Mouse (Mus musculus) neural tube, embryonic 12.5 days (tissue): ENCODE measurements around the gene Mmp24. TPM values are rescaled to one million over a fixed set of nuclear protein-coding genes. Genes with fewer than 3 reads are reported as not detected.

Experiments used
- ATAC-seq: fragments of 200-750 bp; cut with Nextera tagmentation; 2 replicates; pipeline ENCODE4 v1.8.0; 2017; ENCODE audit warnings: low read depth, mild to moderate bottlenecking, moderate TSS enrichment, moderate library complexity; ENCODE audit not compliant: low FRiP score
- H3K27ac ChIP-seq: fragments of 300-500 bp; sonication (generic); 2 replicates; pipeline ENCODE4 v1.5.1; 2016
- H3K27me3 ChIP-seq: fragments of 300-500 bp; sonication (generic); replicated peaks from 2 replicates; pipeline ENCODE4 v1.6.1; 2016; ENCODE audit warnings: mild to moderate bottlenecking
- H3K36me3 ChIP-seq: fragments of 300-500 bp; sonication (generic); 2 replicates; pipeline ENCODE4 v1.6.1; 2016; ENCODE audit warnings: mild to moderate bottlenecking
- H3K4me1 ChIP-seq: fragments of 300-500 bp; sonication (generic); 2 replicates; pipeline ENCODE4 v1.6.1; 2016
- H3K4me2 ChIP-seq: fragments of 300-500 bp; sonication (generic); replicated peaks from 2 replicates; pipeline ENCODE4 v1.6.1; 2016; ENCODE audit warnings: mild to moderate bottlenecking
- H3K4me3 ChIP-seq: fragments of 300-500 bp; sonication (generic); 2 replicates; pipeline ENCODE4 v1.5.1; 2016
- H3K9ac ChIP-seq: fragments of 300-500 bp; sonication (generic); 2 replicates; pipeline ENCODE4 v1.6.1; 2016; ENCODE audit warnings: mild to moderate bottlenecking
- H3K9me3 ChIP-seq: fragments of 300-500 bp; sonication (generic); 2 replicates; pipeline ENCODE4 v1.6.1; 2016; ENCODE audit warnings: mild to moderate bottlenecking
- WGBS: fragments of 180-500 bp; shearing (Covaris S2); methylation state at CpG from one replicate; pipeline ENCODE4 v1.1.7; 2016; 5-methylcytosine and 5-hydroxymethylcytosine counted together
- polyA plus RNA-seq: library from polyadenylated mRNA; unstranded; fragments of >200 nt; fragmentation: Nextera tagmentation; extraction: Ambion mirVana; gene quantifications from 2 replicates; pipeline ENCODE4 v1.2.1, GENCODE M21; 2016

Mmp24 gene
- polyA plus RNA-seq, 1 experiment from 2014 or later: 8.8 TPM

DNA sequence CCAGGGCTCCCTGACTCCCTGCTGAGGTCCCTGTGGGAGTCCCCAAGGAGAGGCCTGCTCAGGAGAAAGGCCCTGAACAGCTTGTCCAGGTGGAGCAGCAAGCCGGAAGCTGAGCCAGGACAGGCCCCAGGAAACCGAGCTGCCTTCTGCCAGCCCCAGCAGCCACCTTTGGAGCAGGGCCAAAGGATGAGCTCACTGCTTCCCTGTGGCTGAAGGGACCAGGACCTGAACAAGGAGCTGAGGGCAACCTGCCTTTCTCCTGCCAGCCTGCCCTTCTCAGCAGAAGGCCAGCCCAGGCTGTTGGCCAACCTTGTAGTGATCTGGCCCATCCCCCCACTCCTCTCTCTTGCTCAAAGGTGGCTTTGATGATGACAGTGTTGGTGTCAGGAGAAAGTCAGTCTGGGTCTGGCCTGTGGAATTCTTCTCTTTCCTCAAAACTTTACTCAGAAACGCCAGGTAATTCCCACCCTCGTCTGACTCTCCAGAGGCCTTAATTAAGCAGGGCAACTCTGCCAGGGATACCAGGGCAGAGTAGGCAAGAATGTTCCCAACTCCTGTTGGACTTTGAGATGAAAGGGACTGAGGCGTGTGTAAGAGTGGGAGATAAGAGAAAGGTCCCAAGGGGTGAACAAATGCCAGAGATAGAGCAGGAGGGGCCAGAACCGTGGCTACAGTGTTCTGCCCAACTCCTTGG lies 30.2 kb downstream of the Mmp24 start:
- no peak for ATAC-seq
- Histone ChIP-seq H3K4me2 (no peak overlapping the region), H3K4me3 (no peak overlapping the region), H3K9ac (no peak overlapping the region), H3K9me3 (no peaks in the 10 kb centered on the region), H3K4me1 (peaks cover 5% of the 10 kb centered on the region; the same call in 1 of the 2 replicates), H3K36me3 (peaks cover 10% of the 10 kb centered on the region; the same call in 1 of the 2 replicates), H3K27ac (no peak overlapping the region), H3K27me3 (no peaks in the 10 kb centered on the region)
- WGBS: 68% methylated on average over 6 of the region's 6 CpGs

- ATAC-seq: no peak
- 91% methylated on average over 6 of the region's 6 CpGs for WGBS
- Histone ChIP-seq H3K36me3 (peaks cover 6% of the 10 kb centered on the region; the same call in 1 of the 2 replicates), H3K4me2 (no peak overlapping the region), H3K9ac (no peak overlapping the region), H3K27me3 (no peaks in the 10 kb centered on the region), H3K4me1 (peaks cover 5% of the 10 kb centered on the region; the same call in 1 of the 2 replicates), H3K27ac (no peak overlapping the region), H3K4me3 (no peak overlapping the region), H3K9me3 (no peaks in the 10 kb centered on the region)
Measured at GRCm38 (mm10) chr2:155805925-155806255, 30.7 kb downstream of the Mmp24 start.

DNA sequence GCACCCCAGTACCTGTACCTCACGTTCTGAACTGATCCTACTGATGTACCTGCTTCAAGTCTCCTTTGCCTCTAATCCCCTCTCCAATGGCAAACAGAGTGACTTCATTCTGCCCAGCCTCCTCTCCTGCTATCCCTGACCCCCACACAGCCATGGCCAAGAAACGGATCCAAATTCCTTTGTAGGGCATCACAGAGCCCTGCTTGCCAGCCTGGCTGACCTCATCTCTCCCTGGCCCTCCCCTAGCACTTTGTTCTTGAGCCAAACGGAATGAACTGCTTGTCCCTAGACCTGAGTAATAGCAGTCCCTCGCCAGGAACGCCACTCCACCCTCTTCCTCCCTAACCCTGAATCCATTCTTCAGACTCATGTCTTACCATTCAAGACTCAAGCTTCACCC lies 31.4 kb downstream of the Mmp24 start:
- Histone ChIP-seq H3K27ac (no peak overlapping the region), H3K4me1 (peaks cover 5% of the 10 kb centered on the region; the same call in 1 of the 2 replicates), H3K9ac (no peak overlapping the region), H3K36me3 (0 out of 2 replicates have a peak, but pooled peaks cover 3% of the 10 kb centered on the region), H3K4me3 (no peak overlapping the region), H3K9me3 (no peaks in the 10 kb centered on the region), H3K27me3 (no peaks in the 10 kb centered on the region), H3K4me2 (no peak overlapping the region)
- 70% methylated on average over 5 of the region's 5 CpGs for WGBS
- ATAC-seq: no peak

DNA sequence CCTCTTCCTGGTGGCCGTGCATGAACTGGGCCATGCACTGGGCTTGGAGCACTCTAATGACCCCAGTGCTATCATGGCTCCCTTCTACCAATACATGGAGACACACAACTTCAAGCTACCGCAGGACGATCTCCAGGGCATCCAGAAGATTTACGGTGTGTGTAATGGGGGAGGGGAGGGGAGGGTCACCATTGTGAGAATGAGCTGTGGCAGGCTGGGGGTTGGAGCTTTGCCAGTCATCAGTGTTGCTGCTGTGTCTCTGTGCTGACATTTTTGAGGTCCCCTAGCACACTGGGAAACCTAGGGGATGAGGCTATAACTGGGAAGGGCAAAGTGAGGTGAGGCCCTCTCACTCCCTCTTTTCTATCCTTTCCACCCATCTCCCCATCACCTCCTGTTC lies 32.3 kb downstream of the Mmp24 start:
- ATAC-seq: no peak
- peaks cover 5% of the 10 kb centered on the region; the same call in 1 of the 2 replicates for H3K4me1 ChIP-seq
- no peaks in the 10 kb centered on the region for H3K27me3 ChIP-seq
- H3K4me3 ChIP-seq: no peak overlapping the region
- WGBS: 42% methylated on average over 4 of the region's 4 CpGs
- H3K9ac ChIP-seq: no peak overlapping the region
- 0 out of 2 replicates have a peak, but pooled peaks cover 5% of the 10 kb centered on the region for H3K36me3 ChIP-seq
- no peak overlapping the region for H3K4me2 ChIP-seq
- no peaks in the 10 kb centered on the region for H3K9me3 ChIP-seq
- no peak overlapping the region for H3K27ac ChIP-seq

DNA sequence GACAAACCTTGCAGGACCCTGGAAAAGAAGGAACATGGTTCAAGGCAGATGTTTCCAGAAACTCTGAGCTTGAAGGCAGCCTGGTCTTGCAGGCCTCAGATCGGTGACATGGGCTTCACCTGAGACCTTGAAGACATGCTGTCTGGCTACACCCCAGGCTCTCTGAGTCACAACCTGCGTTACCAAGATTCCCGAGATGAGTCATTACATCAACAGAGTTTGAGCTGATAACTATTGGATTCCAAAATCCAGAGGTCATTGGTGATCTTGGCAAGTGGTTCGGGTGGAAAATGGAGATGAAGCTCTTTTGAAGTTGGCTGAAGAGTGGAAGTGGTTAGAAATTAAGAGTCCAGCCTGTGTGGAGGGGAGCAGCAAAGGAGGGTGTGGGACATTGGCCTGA lies 34.5 kb downstream of the Mmp24 start:
- 0 out of 2 replicates have a peak, but pooled peaks cover 5% of the 10 kb centered on the region for H3K36me3 ChIP-seq

DNA sequence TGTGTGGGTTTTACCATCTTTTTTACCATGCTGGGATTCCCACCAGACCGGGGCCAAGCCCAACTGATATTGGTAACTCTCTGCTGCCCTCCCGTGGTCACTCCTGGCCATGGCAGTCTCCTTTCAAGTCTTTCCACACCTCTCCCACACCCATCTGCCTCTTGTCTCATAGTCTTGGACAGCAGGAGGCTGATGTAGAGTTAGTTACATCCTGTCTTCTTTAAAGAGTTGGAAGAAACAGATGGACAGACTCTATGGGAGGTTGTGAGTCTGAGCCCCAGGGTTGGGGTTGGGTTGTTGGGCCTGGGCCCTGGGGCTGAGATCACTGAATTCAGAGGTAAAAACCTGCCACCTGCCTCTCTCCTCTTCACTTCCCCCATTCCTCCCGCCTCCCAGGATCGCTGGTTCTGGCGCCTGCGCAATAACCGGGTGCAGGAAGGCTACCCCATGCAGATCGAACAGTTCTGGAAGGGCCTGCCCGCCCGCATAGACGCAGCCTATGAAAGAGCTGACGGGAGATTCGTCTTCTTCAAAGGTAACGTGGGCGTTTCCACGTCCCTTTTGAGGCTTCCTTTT lies 36.8 kb downstream of the Mmp24 start:
- H3K9me3 ChIP-seq: no peaks in the 10 kb centered on the region
- no peak overlapping the region for H3K4me2 ChIP-seq
- peaks cover 5% of the 10 kb centered on the region; the same call in 1 of the 2 replicates for H3K4me1 ChIP-seq
- H3K9ac ChIP-seq: no peak overlapping the region
- no peaks in the 10 kb centered on the region for H3K27me3 ChIP-seq
- H3K27ac ChIP-seq: no peak overlapping the region
- H3K36me3 ChIP-seq: 0 out of 2 replicates have a peak, but pooled peaks cover 8% of the 10 kb centered on the region
- H3K4me3 ChIP-seq: no peak overlapping the region
- no peak for ATAC-seq
- 36% methylated on average over 16 of the region's 16 CpGs for WGBS

More for the DNA sequence above, 34.5 kb downstream of the Mmp24 start:
- Histone ChIP-seq H3K27me3 (no peaks in the 10 kb centered on the region), H3K4me1 (peaks cover 5% of the 10 kb centered on the region; the same call in 1 of the 2 replicates), H3K4me2 (no peak overlapping the region), H3K4me3 (no peak overlapping the region), H3K9ac (no peak overlapping the region), H3K27ac (no peak overlapping the region), H3K9me3 (no peaks in the 10 kb centered on the region)
- ATAC-seq: no peak
- 86% methylated on average over 4 of the region's 4 CpGs for WGBS

GRCm38 (mm10) chr2:155812637-155813036 lies 37.5 kb downstream of the Mmp24 start:
- 0 out of 2 replicates have a peak, but pooled peaks cover 8% of the 10 kb centered on the region for H3K36me3 ChIP-seq
- H3K4me3 ChIP-seq: no peak overlapping the region
- H3K27me3 ChIP-seq: no peaks in the 10 kb centered on the region
- ATAC-seq: no peak
- H3K27ac ChIP-seq: no peak overlapping the region
- H3K9ac ChIP-seq: no peak overlapping the region
- H3K4me1 ChIP-seq: peaks cover 4% of the 10 kb centered on the region; the same call in 1 of the 2 replicates
- no peak overlapping the region for H3K4me2 ChIP-seq
- 85% methylated on average over 4 of the region's 4 CpGs for WGBS
- no peaks in the 10 kb centered on the region for H3K9me3 ChIP-seq

GRCm38 (mm10) chr2:155814829-155815228 lies 39.7 kb downstream of the Mmp24 start:
- WGBS: 24% methylated on average over 5 of the region's 5 CpGs
- Histone ChIP-seq H3K4me3 (no peak overlapping the region), H3K27me3 (no peaks in the 10 kb centered on the region), H3K27ac (no peak overlapping the region), H3K9me3 (no peaks in the 10 kb centered on the region), H3K4me2 (no peak overlapping the region), H3K9ac (no peak overlapping the region), H3K4me1 (peaks cover 24% of the 10 kb centered on the region), H3K36me3 (0 out of 2 replicates have a peak, but pooled peaks cover 8% of the 10 kb centered on the region)
- ATAC-seq: no peak

DNA sequence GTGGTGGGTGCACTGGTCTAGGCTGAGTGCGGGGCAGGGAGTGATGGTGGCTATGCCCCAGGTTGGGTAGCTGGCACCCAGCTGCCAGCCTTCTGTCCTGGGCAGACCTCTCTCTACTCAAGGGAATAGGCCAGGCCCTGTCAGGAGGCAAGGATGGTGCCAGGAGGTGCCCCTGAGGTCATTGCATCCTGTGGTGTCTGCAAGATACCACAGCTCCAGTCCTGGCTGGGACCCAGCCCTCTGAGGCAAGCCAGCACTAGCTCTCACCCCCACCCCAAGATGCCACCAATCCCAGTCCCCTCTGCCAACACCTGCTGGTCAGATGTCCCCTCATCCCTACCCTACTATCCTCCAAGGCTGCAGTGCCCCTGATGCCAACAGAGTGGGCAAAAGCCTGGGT lies 41.0 kb downstream of the Mmp24 start:
- Histone ChIP-seq H3K9ac (no peak overlapping the region), H3K36me3 (peaks cover 19% of the 10 kb centered on the region), H3K27ac (no peak overlapping the region), H3K27me3 (no peaks in the 10 kb centered on the region), H3K9me3 (no peaks in the 10 kb centered on the region), H3K4me3 (no peak overlapping the region), H3K4me1 (peaks cover 24% of the 10 kb centered on the region), H3K4me2 (no peak overlapping the region)
- ATAC-seq: no peak
- 97% methylated on average over 1 of the region's 1 CpGs for WGBS

DNA sequence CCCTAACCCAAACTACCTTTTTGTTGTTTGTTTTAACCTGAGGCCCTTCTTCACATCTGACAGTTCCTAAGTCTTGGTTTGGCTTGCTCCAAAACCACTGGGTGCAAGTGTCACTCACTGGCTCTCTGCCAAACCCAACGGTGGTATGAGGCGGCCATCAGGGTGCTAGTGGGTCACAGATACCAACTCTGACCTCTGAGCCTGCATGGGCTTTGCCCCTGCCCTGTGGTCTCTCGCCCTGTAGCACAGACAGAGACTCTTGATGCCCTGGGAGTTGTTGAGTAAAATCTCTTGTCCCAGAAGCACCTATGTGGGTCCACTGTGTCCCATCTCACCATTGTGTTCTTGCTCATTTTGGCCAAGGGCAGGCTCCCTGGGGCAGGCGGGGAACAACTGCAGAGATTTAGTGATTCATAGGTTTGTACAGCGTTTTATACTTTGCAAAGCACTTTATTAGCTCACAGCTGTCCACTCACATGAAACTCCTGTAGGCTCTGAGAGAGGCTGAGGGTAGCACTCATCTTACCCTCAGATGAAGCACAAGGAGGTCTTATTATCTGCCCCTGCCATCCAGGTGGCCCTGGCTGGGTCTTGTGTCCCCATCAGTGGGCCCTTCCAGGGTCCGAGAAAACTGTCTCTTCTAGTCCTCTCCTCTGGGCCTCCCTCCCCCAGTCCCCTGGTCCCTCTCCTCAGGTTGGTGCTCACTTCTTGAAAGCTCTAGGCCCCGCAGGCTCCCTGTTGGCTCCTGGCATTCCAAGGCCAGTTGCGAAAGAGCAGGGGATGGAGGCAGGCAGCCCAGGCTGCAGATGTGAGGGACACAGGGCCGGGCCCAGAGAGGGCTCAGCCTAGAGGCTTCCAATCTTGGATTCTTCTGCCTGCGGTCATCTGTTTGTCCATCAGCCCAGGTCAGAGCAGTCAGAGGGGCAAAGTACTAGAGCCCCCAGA lies 42.4 kb downstream of the Mmp24 start:
- ATAC-seq: no peak
- H3K27ac ChIP-seq: no peak overlapping the region
- H3K4me2 ChIP-seq: peak overlapping the region; percentile 77
- 84% methylated on average over 10 of the region's 10 CpGs for WGBS
- no peaks in the 10 kb centered on the region for H3K27me3 ChIP-seq
- H3K9me3 ChIP-seq: no peaks in the 10 kb centered on the region
- H3K4me1 ChIP-seq: peaks cover 24% of the 10 kb centered on the region
- H3K4me3 ChIP-seq: no peak overlapping the region
- peak overlapping the region; percentile 48 for H3K9ac ChIP-seq
- peaks cover 30% of the 10 kb centered on the region for H3K36me3 ChIP-seq

DNA sequence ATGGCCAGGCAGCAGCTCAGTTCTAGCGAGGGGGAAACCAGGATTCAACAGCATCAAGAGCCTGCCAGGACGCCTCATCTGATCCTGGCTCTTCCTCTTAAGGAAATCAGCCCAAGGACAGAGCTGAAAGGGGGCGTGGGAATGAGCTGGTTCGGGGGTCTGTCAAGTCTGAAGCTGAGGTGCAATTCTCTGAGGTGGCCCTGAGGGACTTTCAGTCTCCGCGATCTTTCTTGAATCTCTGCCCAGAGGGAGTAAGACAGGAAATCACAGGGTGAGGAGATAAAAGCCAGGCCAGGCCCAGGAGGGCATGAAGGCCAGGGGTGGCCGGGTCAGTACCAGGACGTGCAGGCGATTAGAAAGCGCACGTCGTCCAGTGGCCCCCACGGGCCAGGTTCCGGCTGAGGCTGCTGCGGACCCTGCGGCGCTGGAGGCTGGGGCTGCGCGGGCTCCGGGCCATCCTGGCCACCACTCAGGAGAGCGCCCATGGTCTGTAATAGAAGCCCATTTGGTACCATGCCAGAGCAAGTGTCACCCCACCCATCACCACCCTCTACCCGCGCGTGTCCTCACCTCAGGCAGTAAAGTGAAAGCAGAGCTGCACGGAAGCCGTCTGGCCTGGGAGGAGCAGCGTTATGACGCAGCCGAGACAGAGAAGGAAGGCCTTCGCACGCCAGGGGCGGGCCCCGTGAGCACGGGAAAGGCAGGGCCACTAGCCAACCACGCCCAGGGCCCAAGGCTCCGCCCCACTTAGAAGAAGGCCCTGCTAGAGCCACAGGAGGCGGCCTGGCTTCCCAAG lies 43.7 kb downstream of the Mmp24 start:
- peaks cover 43% of the 10 kb centered on the region for H3K36me3 ChIP-seq
- no peaks in the 10 kb centered on the region for H3K27me3 ChIP-seq
- H3K4me2 ChIP-seq: peak overlapping the region; percentile 77
- ATAC-seq: peak; percentile 92
- 3% methylated on average over 37 of the region's 37 CpGs for WGBS
- H3K27ac ChIP-seq: peak overlapping the region; percentile 33; the same call in 1 of the 2 replicates
- H3K4me3 ChIP-seq: peak overlapping the region; percentile 46
- peaks cover 24% of the 10 kb centered on the region for H3K4me1 ChIP-seq
- no peaks in the 10 kb centered on the region for H3K9me3 ChIP-seq
- H3K9ac ChIP-seq: peak overlapping the region; percentile 75

DNA sequence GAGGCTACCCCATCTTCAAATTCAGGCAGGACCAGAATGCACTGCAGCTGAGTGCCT lies 44.1 kb downstream of the Mmp24 start, which contains the start of gene BC029722:
Gene BC029722, minus strand, starts transcription at position 35 of the 57 bp plus-strand sequence.
- H3K27ac ChIP-seq: peak within 1 kb of the TSS; percentile 33; the same call in 1 of the 2 replicates
- peaks cover 44% of the 10 kb centered on the region for H3K36me3 ChIP-seq
- no peaks in the 10 kb centered on the region for H3K9me3 ChIP-seq
- ATAC-seq: no peak
- H3K4me2 ChIP-seq: peak within 1 kb of the TSS; percentile 77
- H3K4me1 ChIP-seq: peaks cover 24% of the 10 kb centered on the region
- H3K9ac ChIP-seq: peak within 1 kb of the TSS; percentile 75
- H3K27me3 ChIP-seq: no peaks in the 10 kb centered on the region
- peak within 1 kb of the TSS; percentile 46 for H3K4me3 ChIP-seq
